22 mouse cellular contexts compared by ENCODE assay signal in the genomic region with DNA sequence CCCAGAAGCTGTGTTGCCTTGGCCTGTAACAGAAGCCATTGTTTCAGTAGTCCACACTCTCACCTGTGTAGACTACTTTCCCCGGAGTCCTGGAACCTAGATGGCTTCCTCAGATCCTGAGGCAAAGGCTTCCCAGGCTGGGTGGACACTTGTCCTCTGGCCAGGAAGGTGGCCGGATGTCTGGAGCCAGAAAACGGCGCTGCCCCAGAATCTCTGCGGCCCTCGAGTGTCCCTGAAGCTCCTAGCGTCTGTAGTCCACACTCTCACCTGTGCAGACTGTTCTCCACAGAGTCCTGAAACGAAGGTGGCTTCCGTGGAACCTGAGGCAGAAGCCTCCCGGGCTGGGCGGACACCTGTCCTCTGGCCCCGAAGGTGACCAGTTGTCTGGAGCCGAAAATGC. TPM values are rescaled to one million over a fixed set of nuclear protein-coding genes. Genes with fewer than 3 reads are reported as not detected.
"Had no signal": no experiment of that assay in that cellular context is flagged by ENCODE, and none has a peak within 500 bp of the region (broad histone marks: within the 10 kb centered on the region; RNA-seq: fewer than 3 reads in every experiment).

No protein-coding gene starts in this region.

RNA-seq across cellular contexts. Expression of a gene that starts 30.1 kb away (rescaled TPM):
- total RNA-seq: common myeloid progenitor, adult 5-6 weeks; forebrain, postnatal 0 days; gastrocnemius, adult 18-20 months; granulocyte monocyte progenitor cell, adult 5-6 weeks had no signal
- polyA plus RNA-seq: cerebellum, adult 2 months; cortical plate, adult 2 months; embryonic facial prominence, embryonic 10.5 days; embryonic facial prominence, embryonic 11.5 days; embryonic facial prominence, embryonic 12.5 days; embryonic facial prominence, embryonic 13.5 days; embryonic facial prominence, embryonic 14.5 days; embryonic facial prominence, embryonic 15.5 days; erythroblast, embryonic 14.5 days; forebrain, embryonic 11.5 days; forebrain, embryonic 12.5 days; forebrain, embryonic 13.5 days; forebrain, embryonic 14.5 days; forebrain, embryonic 15.5 days; forebrain, embryonic 16.5 days; forebrain, postnatal 0 days; frontal cortex, adult 2 months; gonadal fat pad, adult 2 months; heart, adult 2 months had no signal
